Mouse (Mus musculus): Measurements from ENCODE around the gene H2-D1.

DNA sequence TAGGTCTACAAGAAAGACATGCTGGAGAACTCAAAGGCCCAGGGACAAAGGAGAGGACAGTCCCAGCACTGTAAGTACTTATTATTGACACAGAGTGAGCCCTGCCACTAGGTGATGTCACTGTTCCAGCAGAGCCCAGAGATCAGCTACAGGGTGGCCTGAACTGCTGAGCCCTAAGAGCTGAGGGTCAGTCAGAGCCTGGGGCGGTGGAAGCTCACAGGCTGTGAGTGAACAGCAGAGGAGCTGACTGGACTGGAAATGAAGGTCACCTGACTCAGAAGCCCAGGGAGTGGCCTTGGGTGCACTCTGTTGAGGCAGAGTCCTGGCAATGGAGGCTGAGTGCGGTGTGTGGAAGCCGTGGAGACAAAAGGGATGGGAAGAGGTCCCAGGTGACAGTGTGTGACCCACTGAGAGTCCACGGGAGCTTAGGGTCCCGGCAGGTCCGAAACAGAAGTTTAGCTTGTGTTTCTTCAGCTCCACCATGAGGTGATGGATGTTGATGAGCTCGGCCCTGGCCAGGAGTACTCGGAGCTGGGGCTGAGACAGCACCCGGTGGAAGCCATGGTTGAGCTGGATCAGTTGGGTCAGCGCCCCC is 41.3 kb downstream of the H2-D1 start:
- TF ChIP-seq SMC3 (IDR thresholded peaks at IDR 0.05; ENCODE audit: low read depth, low read length) (no peak), POLR2A (IDR thresholded peaks at IDR 0.05; ENCODE audit: low read depth, low read length) (no peak), CHD1 (IDR thresholded peaks at IDR 0.05; ENCODE audit: low read depth, low read length) (no peak), CTCF (conservative IDR thresholded peaks at IDR 0.05 in 1 of 2, IDR thresholded peaks at IDR 0.05 in 1 of 2; ENCODE audit: low read depth in 2 of 2, low read length in 2 of 2) (no peak)

Data from CH12.LX (cell line).